Mouse (Mus musculus) ovary, adult 10 weeks (tissue): ENCODE measurements around the gene Gm5286. TPM values are rescaled to one million over a fixed set of nuclear protein-coding genes. Genes with fewer than 3 reads are reported as not detected.

ENCODE experiments used
- polyA plus RNA-seq: library from polyadenylated mRNA; stranded (reverse); fragments of 350-450 nt; fragmentation: Illumina TruSeq; extraction: RNeasy Lipid Tissue Mini Kit (QIAGEN cat#74804); gene quantifications from one replicate; pipeline ENCODE4 v1.2.3, GENCODE M21; 2014

Gene Gm5286
- 0.54 TPM for polyA plus RNA-seq

DNA sequence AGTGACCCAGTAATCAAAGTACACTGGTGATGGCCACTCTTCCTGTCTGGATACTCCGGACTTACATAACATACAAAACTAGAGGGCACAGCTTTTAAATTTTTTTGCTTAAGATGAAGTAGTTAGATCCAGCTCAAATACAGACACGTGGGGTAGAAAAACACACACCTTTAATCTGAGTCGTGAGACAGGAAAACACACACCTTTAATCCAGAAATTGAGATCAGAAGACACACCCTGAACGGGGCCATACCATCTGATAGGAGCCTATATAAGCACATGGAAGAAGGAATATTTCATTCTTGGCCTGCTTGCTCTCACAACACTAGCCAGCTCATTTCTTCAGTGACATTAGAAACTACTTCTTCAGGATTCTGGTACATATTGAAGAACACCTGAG, at the start of gene Gm5286:
Gm5286 (plus strand) TSS at position 301 of the 400 bp plus-strand sequence.

DNA sequence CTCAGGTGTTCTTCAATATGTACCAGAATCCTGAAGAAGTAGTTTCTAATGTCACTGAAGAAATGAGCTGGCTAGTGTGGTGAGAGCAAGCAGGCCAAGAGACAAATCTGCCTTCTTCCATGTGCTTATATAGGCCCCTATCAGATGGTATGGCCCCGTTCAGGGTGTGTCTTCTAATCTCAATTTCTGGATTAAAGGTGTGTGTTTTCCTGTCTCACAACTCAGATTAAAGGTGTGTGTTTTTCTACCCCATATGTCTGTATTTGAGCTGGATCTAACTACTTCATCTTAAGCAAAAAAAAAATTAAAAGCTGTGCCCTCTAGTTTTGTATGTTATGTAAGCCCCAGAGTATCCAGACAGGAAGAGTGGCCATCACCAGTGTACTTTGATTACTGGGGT, 18.4 kb upstream of the Gm5286 start, which contains the start of gene Gm10696:
Gm10696 (minus strand) TSS at position 101 of the 400 bp plus-strand sequence.

Other genes starting within 250 kb of the Gm5286 start
- not detected for gene Tdpoz5, start 235.4 kb upstream of the Gm5286 start, polyA plus RNA-seq
- not detected for gene Gm9125, start 141.8 kb upstream of the Gm5286 start, polyA plus RNA-seq
- gene Gm10697, start 124.1 kb upstream of the Gm5286 start, polyA plus RNA-seq: not detected
- gene Gm10696, start 18.5 kb upstream of the Gm5286 start, polyA plus RNA-seq: not detected
- not detected for gene Gm4778, start 67.3 kb downstream of the Gm5286 start, polyA plus RNA-seq
- gene Them4, start 113.4 kb downstream of the Gm5286 start, polyA plus RNA-seq: 18.2 TPM
- gene Them5, start 145.4 kb downstream of the Gm5286 start, polyA plus RNA-seq: not detected
- not detected for gene C2cd4d, start 165.7 kb downstream of the Gm5286 start, polyA plus RNA-seq
- 4.8 TPM for gene Rorc, start 176.1 kb downstream of the Gm5286 start, polyA plus RNA-seq
- not detected for gene Lingo4, start 201.8 kb downstream of the Gm5286 start, polyA plus RNA-seq
- 8.3 TPM for gene Tdrkh, start 216.6 kb downstream of the Gm5286 start, polyA plus RNA-seq
- gene Mrpl9, start 246.6 kb downstream of the Gm5286 start, polyA plus RNA-seq: 34.6 TPM
- gene Oaz3, start 247.2 kb downstream of the Gm5286 start, polyA plus RNA-seq: not detected